Mouse (Mus musculus): ENCODE data around the gene Colgalt2. TPM values are rescaled to one million over a fixed set of nuclear protein-coding genes. Genes with fewer than 3 reads are reported as not detected.

Gene Colgalt2
- total RNA-seq, 1 experiment from 2014 or later, result not detected

DNA sequence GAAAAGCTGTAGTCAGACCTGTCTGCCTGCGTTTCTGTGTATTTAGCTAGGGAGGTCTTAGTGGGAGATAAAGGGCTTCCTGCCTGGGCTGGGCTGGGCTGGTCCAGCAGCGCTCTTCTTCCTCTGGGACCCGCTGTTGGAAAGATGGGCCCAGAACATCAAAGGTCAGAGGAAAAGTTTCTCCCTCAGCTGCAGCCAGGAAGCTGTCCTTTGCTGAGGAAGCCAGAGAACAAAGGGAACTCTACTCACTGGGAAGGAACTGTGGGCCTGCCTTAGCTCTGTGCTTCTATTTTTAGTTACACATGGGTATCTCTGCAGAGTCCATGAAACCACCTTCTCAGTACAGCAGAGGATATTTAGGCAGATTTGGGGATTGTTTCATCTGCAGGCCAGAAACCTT lies 62.2 kb downstream of the Colgalt2 start:
- no peak for ATAC-seq (ENCODE audit: extremely low read depth, insufficient number of reproducible peaks, low FRiP score, poor library complexity, severe bottlenecking)

GRCm38 (mm10) chr1:152462348-152462747 lies 62.7 kb downstream of the Colgalt2 start:
- ATAC-seq (ENCODE audit: extremely low read depth, insufficient number of reproducible peaks, low FRiP score, poor library complexity, severe bottlenecking), result no peak

DNA sequence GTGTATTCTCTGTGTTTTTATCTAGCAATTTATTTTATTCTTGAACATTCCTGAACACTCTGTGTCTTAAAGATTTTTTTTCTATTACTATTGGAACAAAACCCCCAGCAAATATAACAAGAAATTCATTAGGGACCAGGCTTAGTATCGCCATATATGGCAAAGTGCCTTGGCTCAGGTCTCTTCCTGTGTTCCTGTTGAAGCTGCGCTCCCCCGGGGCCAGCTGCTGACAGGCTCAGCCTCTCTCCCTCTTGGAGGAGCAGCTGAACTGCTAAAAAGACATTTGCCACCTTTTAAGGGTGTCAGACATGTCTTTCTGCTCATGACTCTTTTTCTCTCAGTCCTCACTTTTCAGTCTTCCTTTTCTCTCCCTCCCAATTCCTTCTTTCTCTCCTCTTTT lies 66.7 kb downstream of the Colgalt2 start:
- ATAC-seq (ENCODE audit: extremely low read depth, insufficient number of reproducible peaks, low FRiP score, poor library complexity, severe bottlenecking), result no peak

DNA sequence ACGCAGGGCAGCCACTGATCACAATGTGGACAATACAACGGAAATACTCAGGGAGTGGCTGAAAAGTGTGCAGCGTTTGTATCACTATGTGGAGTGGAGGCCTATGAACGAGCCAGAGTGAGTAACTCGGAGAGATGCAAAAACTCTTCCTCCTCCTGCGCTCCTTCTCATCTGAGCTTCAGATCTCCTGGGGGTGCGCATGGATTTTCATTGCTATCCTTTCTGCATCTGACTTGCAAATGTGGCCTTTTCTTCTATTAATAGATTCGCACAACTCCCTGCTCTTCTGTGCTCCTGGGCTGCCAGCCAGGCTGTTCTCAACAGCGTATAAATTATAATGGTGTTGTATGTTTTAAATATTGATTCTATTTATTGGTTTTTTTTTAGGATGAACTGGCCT lies 68.8 kb downstream of the Colgalt2 start:
- no peak for ATAC-seq (ENCODE audit: extremely low read depth, insufficient number of reproducible peaks, low FRiP score, poor library complexity, severe bottlenecking)

- ATAC-seq (ENCODE audit: extremely low read depth, insufficient number of reproducible peaks, low FRiP score, poor library complexity, severe bottlenecking), result no peak
Measured at GRCm38 (mm10) chr1:152476126-152476525, 76.5 kb downstream of the Colgalt2 start.

DNA sequence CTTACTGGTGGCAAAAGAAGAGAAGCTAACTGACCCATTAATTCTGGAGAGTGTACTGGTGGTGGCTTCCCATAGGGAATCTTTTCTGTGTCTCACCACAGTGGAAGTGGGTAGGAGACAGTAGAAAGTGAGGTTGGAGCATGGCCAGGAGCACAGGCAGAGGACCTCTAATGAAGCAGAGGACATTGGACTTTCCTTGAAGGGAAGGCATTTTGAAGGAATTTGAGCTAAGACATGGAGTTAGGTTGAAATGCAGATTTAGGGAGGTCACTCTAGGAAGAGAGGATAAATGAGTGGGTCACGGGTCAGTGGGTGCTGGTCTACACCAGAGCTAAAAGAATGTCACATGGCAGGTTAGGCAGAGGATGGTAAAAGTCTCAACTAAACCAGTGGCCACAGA lies 91.2 kb downstream of the Colgalt2 start:
- no peak for ATAC-seq (ENCODE audit: extremely low read depth, insufficient number of reproducible peaks, low FRiP score, poor library complexity, severe bottlenecking)

- ATAC-seq (ENCODE audit: extremely low read depth, insufficient number of reproducible peaks, low FRiP score, poor library complexity, severe bottlenecking), result no peak
Measured at GRCm38 (mm10) chr1:152492258-152492657, 92.6 kb downstream of the Colgalt2 start.

DNA sequence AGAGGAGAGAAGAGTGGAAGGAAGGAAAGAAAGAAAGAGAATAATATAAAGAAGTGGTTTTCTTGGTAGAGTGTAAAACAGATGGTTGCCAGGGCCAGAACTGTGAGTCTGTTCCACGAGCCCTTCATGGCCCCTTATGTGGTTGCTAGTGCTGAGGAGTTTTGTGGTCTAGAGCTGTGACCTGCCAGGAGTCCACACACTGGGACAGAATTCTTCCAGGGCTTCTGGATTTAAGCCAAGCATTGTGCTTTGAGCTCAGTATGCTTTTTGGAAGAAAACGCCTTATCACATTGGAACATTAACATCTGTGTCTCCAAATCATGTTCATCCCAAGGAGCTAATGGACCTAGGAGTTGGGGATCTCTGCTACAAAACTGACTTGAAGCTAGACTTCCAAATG lies 97.2 kb downstream of the Colgalt2 start:
- no peak for ATAC-seq (ENCODE audit: extremely low read depth, insufficient number of reproducible peaks, low FRiP score, poor library complexity, severe bottlenecking)

- ATAC-seq (ENCODE audit: extremely low read depth, insufficient number of reproducible peaks, low FRiP score, poor library complexity, severe bottlenecking), result no peak
Measured at GRCm38 (mm10) chr1:152497581-152497980, 98.0 kb downstream of the Colgalt2 start.

DNA sequence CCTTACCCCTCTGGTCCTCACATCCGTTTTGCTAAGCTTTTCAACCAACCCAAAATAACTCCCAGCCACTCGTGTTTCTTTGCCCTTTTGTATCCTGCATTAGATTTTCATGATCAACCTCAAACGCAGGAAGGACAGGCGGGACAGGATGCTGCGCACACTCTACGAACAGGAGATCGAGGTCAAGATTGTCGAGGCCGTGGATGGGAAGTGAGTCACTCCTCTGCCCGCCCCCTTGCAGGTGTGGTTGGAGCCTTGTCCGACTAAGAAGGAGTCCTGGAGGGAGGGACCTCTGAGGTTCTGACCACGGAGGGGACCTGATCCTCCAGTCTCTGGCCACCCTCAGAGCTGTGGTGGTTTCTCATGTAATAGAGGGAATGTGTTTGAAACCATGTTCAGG lies 100.2 kb downstream of the Colgalt2 start:
- no peak for ATAC-seq (ENCODE audit: extremely low read depth, insufficient number of reproducible peaks, low FRiP score, poor library complexity, severe bottlenecking)

GRCm38 (mm10) chr1:152506175-152506574 lies 106.5 kb downstream of the Colgalt2 start:
- ATAC-seq (ENCODE audit: extremely low read depth, insufficient number of reproducible peaks, low FRiP score, poor library complexity, severe bottlenecking), result no peak

- no peak for ATAC-seq (ENCODE audit: extremely low read depth, insufficient number of reproducible peaks, low FRiP score, poor library complexity, severe bottlenecking)
Measured at GRCm38 (mm10) chr1:152506726-152507125, 107.1 kb downstream of the Colgalt2 start.

GRCm38 (mm10) chr1:152508481-152509220 lies 109.0 kb downstream of the Colgalt2 start:
- ATAC-seq (ENCODE audit: extremely low read depth, insufficient number of reproducible peaks, low FRiP score, poor library complexity, severe bottlenecking), result no peak

DNA sequence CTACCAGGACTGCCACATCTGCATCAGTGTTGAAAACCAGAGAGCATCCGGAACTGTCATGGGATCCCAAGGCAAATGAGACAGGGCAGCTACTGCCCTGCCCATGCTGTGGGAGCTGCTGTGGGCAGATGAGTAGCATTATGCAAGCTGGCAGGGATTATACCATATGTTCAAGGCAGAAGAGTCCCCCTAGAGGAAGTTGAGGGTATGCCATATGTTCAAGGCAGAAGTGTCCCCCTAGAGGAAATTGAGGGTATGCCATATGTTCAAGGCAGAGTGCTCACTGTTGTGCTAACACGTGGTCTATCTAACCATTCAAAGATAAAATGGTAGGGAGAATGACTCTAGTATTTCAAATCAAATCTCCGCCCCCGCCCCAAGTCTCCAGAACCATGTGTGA lies 111.6 kb downstream of the Colgalt2 start:
- peak; percentile 73; the same call in 1 of the 2 replicates for ATAC-seq (ENCODE audit: extremely low read depth, insufficient number of reproducible peaks, low FRiP score, poor library complexity, severe bottlenecking)

DNA sequence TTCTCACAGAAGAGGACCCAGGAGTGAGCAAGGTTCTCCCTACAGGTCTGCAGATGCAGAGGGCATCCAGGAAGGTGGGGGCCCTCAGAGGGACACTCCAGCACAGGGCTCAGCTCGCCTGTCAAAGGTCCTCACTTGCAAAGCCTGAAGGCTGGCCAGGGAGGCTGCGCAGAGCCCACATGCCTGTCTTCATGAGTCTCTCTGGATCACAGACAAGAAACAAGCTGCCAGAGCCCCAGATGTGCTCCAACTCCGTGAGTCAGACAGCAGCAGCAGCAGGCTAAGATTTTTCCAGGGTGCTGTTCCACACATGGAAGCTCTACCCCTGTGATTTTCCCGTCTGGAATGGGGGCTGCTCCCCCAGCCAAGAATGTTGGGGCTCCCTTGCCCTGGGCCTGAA lies 114.6 kb downstream of the Colgalt2 start:
- no peak for ATAC-seq (ENCODE audit: extremely low read depth, insufficient number of reproducible peaks, low FRiP score, poor library complexity, severe bottlenecking)

GRCm38 (mm10) chr1:152517057-152517570 lies 117.5 kb downstream of the Colgalt2 start:
- no peak for ATAC-seq (ENCODE audit: extremely low read depth, insufficient number of reproducible peaks, low FRiP score, poor library complexity, severe bottlenecking)

DNA sequence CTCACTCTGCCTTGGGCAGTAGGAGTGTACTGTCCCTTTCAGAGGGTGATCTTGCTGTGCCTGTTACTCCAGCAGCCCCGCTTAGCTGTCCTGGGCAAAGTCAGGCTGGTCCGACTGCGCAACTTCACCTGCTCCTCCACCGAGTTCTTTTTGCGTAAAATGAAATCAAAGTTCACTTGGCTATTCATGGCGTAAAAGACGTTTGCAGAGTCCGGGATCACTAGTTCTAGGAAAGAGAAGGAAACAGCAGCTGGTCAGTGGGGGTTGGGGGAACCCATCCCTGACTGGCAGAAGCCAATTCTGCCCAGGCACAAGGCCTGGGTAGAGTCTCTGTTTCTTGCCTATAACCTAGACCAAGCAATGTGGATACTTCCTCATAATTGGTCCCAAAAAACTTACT lies 119.3 kb downstream of the Colgalt2 start:
- no peak for ATAC-seq (ENCODE audit: extremely low read depth, insufficient number of reproducible peaks, low FRiP score, poor library complexity, severe bottlenecking)

GRCm38 (mm10) chr1:152520798-152521575 lies 121.4 kb downstream of the Colgalt2 start:
- peak; percentile 31; the same call in 1 of the 2 replicates for ATAC-seq (ENCODE audit: extremely low read depth, insufficient number of reproducible peaks, low FRiP score, poor library complexity, severe bottlenecking)

DNA sequence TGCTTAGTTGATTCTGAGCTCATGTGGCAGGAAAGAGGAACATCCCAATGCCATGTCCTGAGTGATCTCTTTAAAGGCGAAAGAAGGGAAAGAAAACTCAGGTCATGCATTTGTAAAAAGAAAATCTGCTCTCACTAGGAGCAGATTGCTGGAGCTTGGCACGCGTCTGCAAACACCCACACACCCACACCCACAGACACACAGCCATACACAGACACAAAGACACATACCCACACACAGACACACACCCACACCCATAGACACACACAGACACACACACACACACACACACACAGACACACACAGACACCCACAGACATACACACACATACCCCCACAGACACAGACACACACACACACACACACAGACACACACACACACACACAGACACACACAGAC lies 122.6 kb downstream of the Colgalt2 start:
- ATAC-seq (ENCODE audit: extremely low read depth, insufficient number of reproducible peaks, low FRiP score, poor library complexity, severe bottlenecking), result no peak

DNA sequence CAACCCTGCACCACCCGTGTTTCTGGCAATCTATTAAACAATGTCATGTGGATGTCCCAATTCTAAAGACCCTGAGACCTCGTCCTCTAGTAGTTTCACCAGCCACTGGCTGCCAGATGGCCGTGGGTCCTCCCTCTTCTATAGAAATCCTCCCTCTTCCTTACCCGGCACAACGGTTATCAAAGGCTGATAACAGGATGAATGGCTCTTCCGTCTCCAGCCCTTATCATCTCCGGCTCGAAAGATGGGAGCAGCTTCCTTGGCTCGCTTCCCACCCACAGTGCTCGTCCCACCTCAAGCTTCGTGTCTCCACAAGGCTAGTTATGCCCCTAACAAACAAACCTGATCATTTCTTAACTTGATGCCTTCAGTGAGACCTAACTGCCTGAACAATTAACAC lies 123.7 kb downstream of the Colgalt2 start:
- ATAC-seq (ENCODE audit: extremely low read depth, insufficient number of reproducible peaks, low FRiP score, poor library complexity, severe bottlenecking), result no peak

All from neutrophil, adult 5-6 weeks (primary cell).